Mouse (Mus musculus): ENCODE measurements around the gene Enkd1. TPM values are rescaled to one million over a fixed set of nuclear protein-coding genes. Genes with fewer than 3 reads are reported as not detected.

Enkd1 gene
- polyA plus RNA-seq, 1 experiment from 2014 or later: 9.8 TPM

Other genes with a start within 250 kb of the Enkd1 start
- 27.5 and 39.8 TPM in 2 replicates for gene Tppp3, start 236.7 kb downstream of the Enkd1 start, polyA plus RNA-seq (2015; fragmentation: Nextera tagmentation; extraction: Ambion mirVana)
- 23.2 and 30.7 TPM in 2 replicates for gene Zdhhc1, start 211.3 kb downstream of the Enkd1 start, polyA plus RNA-seq (2015; fragmentation: Nextera tagmentation; extraction: Ambion mirVana)
- gene Hsd11b2, start 189.5 kb downstream of the Enkd1 start, polyA plus RNA-seq (2015; fragmentation: Nextera tagmentation; extraction: Ambion mirVana): 0.15 and 0.58 TPM in 2 replicates
- 50.0 and 63.3 TPM in 2 replicates for gene Atp6v0d1, start 142.2 kb downstream of the Enkd1 start, polyA plus RNA-seq (2015; fragmentation: Nextera tagmentation; extraction: Ambion mirVana)
- 27.9 and 36.5 TPM in 2 replicates for gene Ripor1, start 103.0 kb downstream of the Enkd1 start, polyA plus RNA-seq (2015; fragmentation: Nextera tagmentation; extraction: Ambion mirVana)
- gene Ctcf, start 71.6 kb downstream of the Enkd1 start, polyA plus RNA-seq (2015; fragmentation: Nextera tagmentation; extraction: Ambion mirVana): 64.5 and 77.1 TPM in 2 replicates
- 0.24 and 0.29 TPM in 2 replicates for gene Agrp, start 70.8 kb downstream of the Enkd1 start, polyA plus RNA-seq (2015; fragmentation: Nextera tagmentation; extraction: Ambion mirVana)
- 0.26 and 2.4 TPM in 2 replicates for gene Carmil2, start 21.9 kb downstream of the Enkd1 start, polyA plus RNA-seq (2015; fragmentation: Nextera tagmentation; extraction: Ambion mirVana)
- gene Acd, start 7.1 kb downstream of the Enkd1 start, polyA plus RNA-seq (2015; fragmentation: Nextera tagmentation; extraction: Ambion mirVana): 33.7 and 43.3 TPM in 2 replicates
- gene Pard6a, start 7.1 kb downstream of the Enkd1 start, polyA plus RNA-seq (2015; fragmentation: Nextera tagmentation; extraction: Ambion mirVana): 13.8 and 13.9 TPM in 2 replicates
- gene 4933405L10Rik, start 555 bp downstream of the Enkd1 start, polyA plus RNA-seq (2015; fragmentation: Nextera tagmentation; extraction: Ambion mirVana): not detected in 2 replicates
- 9.4 and 10.1 TPM in 2 replicates for gene Gfod2, start 50.5 kb upstream of the Enkd1 start, polyA plus RNA-seq (2015; fragmentation: Nextera tagmentation; extraction: Ambion mirVana)
- gene Ranbp10, start 119.1 kb upstream of the Enkd1 start, polyA plus RNA-seq (2015; fragmentation: Nextera tagmentation; extraction: Ambion mirVana): 8.1 and 11.0 TPM in 2 replicates
- 0.06 and 0.29 TPM in 2 replicates for gene Tsnaxip1, start 119.5 kb upstream of the Enkd1 start, polyA plus RNA-seq (2015; fragmentation: Nextera tagmentation; extraction: Ambion mirVana)
- 30.1 and 36.8 TPM in 2 replicates for gene Cenpt, start 145.1 kb upstream of the Enkd1 start, polyA plus RNA-seq (2015; fragmentation: Nextera tagmentation; extraction: Ambion mirVana)
- gene Thap11, start 146.9 kb upstream of the Enkd1 start, polyA plus RNA-seq (2015; fragmentation: Nextera tagmentation; extraction: Ambion mirVana): 44.7 and 52.5 TPM in 2 replicates
- 154 and 173 TPM in 2 replicates for gene Nutf2, start 152.4 kb upstream of the Enkd1 start, polyA plus RNA-seq (2015; fragmentation: Nextera tagmentation; extraction: Ambion mirVana)
- 25.3 and 34.7 TPM in 2 replicates for gene Edc4, start 172.7 kb upstream of the Enkd1 start, polyA plus RNA-seq (2015; fragmentation: Nextera tagmentation; extraction: Ambion mirVana)
- gene Nrn1l, start 185.4 kb upstream of the Enkd1 start, polyA plus RNA-seq (2015; fragmentation: Nextera tagmentation; extraction: Ambion mirVana): 0.73 and 0.80 TPM in 2 replicates
- gene Pskh1, start 192.2 kb upstream of the Enkd1 start, polyA plus RNA-seq (2015; fragmentation: Nextera tagmentation; extraction: Ambion mirVana): 19.5 and 25.8 TPM in 2 replicates
- gene Ctrl, start 225.7 kb upstream of the Enkd1 start, polyA plus RNA-seq (2015; fragmentation: Nextera tagmentation; extraction: Ambion mirVana): 0.84 and 0.85 TPM in 2 replicates
- gene Psmb10, start 230.2 kb upstream of the Enkd1 start, polyA plus RNA-seq (2015; fragmentation: Nextera tagmentation; extraction: Ambion mirVana): 59.4 and 93.4 TPM in 2 replicates
- 1.3 and 1.7 TPM in 2 replicates for gene Lcat, start 235.2 kb upstream of the Enkd1 start, polyA plus RNA-seq (2015; fragmentation: Nextera tagmentation; extraction: Ambion mirVana)